Mouse (Mus musculus) cerebellum, adult (tissue): ENCODE data around the gene Dync1h1.

Experiments
- ATAC-seq: cut with Nextera tagmentation; 2 replicates; pipeline ENCODE4 v1.9.2; 2017; ENCODE audit warnings: mild to moderate bottlenecking, moderate library complexity, mixed read lengths; ENCODE audit not compliant: insufficient number of reproducible peaks, low FRiP score, low TSS enrichment

Dync1h1 gene

GRCm38 (mm10) chr12:110601241-110602218 is at the start of gene Dync1h1:
Gene Dync1h1, plus strand, starts transcription at chr12:110601452.
- ATAC-seq: peak; percentile 84

DNA sequence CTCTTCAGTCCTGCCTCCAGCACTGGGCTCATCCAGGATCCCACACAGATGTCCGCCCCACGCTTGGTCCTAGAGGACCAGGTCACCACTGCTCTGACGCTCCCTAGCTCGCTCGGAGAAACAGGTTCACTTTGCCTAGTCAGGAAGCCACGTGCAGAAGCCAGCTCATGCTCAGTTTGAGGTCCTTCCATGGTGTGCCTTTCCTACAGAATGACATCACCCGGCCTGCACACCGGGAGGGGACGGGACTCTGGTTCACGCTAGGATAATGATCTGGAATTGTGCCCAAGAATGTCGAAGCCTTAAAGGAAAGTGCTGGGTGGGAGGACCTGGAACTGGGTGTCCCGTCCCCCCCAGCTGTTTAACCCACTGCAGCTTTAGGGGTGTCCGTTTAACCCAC is 49.1 kb upstream of the Dync1h1 start:
- ATAC-seq: no peak

DNA sequence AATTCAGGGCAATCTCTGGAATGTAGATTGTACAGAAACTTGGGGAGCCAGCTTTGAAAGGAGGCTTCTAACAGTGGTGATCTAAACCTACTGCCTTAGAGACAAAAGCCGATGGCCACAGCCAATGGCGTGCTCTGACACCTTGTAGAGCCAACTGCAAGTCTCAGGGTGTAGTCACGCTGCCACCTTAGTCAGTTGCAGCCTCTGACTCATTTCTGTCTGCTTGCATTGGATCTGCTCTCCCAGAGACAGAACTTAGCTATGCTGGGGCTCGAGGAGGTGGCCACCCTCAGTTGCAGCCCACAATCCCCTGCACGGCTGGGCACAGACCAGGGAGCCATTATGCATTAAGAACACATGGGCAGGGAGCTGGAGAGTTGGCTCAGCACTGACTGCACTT is 47.9 kb upstream of the Dync1h1 start:
- ATAC-seq: no peak

GRCm38 (mm10) chr12:110555536-110556240 is 45.6 kb upstream of the Dync1h1 start:
- no peak for ATAC-seq

DNA sequence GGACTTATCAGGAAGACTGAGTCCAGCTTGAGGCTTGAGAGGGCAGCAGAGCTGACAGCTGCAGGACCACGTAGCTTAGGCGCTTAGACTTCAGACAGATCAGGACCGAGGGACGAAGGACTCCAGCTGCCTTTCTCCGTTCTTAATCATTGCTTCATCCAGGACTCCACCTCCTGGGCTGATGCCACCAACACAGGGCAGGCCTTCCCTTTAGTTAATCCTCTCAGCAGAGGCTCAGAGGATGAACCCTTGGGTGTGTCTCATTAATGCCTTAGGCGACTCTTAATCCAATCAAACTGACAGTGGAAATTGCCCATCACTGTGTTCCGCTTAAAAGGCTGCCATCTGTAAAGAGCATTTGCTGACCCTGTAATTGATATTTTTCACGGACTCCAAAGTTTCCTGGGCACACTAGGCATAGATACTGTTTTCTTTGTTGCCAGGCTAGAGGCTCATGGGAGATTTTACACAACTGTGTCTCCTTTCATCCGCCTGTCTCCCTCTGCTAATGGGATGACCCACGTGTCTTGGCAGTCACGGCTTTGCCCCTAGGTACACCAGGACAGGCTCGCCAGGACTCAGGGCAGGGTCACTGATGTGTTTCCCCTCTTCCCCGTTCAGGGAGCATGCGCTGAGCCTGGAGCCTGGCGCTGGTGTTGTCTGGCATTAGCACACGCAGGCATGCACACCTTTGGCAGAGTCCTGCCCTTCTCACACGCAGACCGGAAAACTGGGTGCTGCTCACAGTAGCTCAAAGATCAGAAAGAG is 44.2 kb upstream of the Dync1h1 start:
- no peak for ATAC-seq

GRCm38 (mm10) chr12:110558175-110558574 is 43.1 kb upstream of the Dync1h1 start:
- ATAC-seq: no peak

GRCm38 (mm10) chr12:110563383-110563782 is 37.9 kb upstream of the Dync1h1 start:
- no peak for ATAC-seq

- no peak for ATAC-seq
These were observed 36.4 kb upstream of the Dync1h1 start for GRCm38 (mm10) chr12:110564848-110565247.

- ATAC-seq: no peak
These were observed 34.9 kb upstream of the Dync1h1 start for GRCm38 (mm10) chr12:110566366-110566765.

GRCm38 (mm10) chr12:110571050-110571449 is 30.2 kb upstream of the Dync1h1 start:
- no peak for ATAC-seq

GRCm38 (mm10) chr12:110572351-110572750 is 28.9 kb upstream of the Dync1h1 start:
- ATAC-seq: no peak

DNA sequence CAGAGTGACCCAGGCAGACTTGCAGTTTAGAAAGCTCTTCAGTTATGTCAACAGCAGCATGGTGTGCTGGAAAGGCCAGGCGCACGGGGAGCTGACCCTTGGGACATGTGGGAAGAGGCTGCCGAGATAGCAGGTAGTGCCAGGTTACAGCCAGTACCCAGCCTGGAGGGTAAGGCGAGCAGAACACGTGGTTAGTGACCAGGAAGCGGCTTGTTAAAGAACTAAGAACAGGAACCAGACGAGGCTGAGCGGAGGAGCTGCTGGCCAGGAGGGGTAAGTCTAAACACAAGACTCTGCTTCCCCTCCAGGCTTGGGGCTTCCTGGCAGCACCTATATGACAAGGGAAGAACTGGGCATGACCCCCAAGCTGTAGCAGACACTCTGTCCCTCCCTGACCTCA is 27.6 kb upstream of the Dync1h1 start:
- no peak for ATAC-seq

DNA sequence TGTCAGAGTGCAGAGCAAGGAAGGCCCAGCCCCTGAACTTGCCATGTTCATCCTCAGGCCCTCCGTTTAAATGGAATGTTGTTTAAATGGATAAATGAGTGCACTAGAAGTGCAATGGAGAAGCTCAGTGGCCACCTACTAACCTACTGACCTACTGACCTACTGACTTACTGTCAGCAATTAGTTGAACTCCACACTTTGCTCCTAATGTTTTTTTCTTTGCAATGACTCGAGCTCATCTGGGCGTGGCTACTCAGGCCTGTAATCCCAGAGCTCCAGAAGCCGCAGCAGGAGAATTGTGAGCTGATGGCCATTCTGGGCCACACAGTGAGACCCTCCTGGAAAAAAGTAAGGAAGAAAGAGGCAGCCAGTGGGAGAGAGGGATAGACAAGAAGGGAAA is 25.3 kb upstream of the Dync1h1 start:
- ATAC-seq: no peak

DNA sequence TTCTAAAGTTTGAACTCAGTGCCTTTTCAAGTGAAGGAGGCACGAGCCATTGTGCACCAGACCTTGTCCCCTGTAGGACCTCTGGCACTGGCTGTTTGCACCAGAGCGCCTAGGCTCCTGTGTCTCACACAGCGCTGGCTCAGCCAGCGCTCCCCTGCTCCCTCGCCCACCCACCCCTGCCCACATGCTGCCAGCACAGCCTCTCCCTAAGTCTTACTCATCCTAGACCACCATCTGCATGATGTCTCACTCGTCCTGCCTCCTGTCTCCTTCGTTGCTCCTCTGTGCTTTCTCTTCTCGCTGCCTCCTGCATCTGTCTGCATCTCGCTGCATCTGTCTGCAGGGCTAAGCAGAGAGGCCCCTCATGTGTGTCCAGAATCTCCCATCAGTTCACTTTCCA is 22.9 kb upstream of the Dync1h1 start:
- no peak for ATAC-seq

DNA sequence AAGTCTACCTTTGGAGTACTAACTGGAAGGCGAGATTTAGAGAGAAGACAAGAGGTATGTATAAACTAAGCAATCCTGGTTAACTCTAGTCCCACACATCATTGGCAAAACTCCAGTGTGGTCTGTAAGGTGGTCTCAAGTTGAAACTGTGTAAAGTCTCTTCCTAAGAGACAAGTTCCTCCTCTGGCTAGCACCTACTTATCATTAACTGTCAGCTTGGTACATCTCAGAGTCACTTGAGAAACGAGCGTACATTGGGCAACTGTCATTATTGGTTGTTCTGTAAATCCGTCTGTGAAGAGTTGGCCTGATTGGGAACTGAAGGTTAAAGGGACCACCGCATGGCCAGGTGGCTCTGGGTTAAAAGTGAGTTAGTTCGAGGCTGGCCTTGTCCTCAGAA is 12.6 kb upstream of the Dync1h1 start:
- ATAC-seq: no peak

GRCm38 (mm10) chr12:110590804-110591259 is 10.4 kb upstream of the Dync1h1 start:
- ATAC-seq: peak; percentile 47

DNA sequence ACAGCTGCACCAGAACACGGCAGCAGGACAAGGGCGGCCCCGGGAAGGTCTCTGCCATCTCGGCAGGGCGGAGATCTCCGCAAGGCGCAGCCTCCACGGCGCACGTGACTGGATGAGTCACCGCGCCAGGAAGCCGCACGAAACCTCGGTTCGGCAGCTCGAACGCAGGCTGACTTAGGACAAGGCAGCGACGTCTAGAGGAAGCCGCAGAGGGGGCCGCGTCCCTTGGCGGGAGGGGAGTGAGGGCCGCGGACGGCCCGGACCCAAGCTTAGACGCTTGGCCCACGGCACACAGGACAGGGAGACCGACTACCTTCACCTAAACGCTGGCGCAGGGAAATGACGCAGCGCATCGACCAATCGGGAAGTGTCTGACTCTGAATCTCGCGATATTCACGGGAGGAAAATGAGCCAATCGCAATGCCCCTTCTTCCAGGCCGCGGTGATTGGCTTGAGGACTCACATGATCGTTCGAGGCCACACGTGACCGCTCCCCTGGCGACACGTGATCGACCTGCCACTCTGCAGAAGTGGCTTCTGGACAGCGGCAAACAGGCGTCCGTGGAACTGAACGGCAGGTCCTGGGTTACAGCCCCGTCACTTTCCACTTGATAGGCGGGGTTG is 9.9 kb upstream of the Dync1h1 start:
- peak; percentile 87 for ATAC-seq

DNA sequence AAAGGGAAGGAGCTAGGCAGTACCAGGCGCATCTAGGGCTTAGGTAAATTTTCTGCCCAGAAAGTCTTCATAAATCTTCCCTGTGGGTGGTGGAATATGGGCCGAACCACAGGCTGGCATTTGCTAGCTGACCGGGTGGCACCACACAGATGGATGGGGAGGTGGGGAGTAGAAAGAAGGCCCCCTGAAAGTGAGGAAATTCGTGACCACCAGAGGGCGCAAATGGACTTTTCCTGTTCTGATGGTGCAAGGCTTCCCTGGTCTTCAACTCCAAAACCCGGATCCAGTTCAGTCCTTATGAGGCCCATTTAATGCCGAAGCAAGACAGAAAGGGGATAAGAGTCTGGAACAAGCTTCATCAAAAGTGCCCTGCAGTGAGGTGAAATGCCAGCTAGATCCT is 2.7 kb upstream of the Dync1h1 start:
- ATAC-seq: no peak

DNA sequence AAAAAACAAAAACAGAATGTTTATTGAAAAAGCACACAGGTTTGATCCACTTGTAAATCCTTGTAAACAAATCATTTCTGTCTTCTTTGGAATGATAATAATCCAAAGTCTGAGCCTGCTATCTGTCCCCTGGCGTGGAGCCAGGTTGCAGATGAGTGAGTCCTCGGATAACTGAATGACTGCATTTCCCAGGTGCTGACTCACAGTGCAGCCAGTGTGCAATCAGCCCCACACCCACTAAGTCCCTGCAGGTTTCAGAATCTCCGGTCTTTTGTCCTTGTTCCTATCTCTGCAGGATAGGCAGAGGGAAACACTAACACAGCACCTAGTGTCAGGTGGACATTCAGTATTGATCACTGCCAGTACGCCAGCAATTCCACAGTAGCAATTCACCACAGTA is 1.5 kb upstream of the Dync1h1 start:
- ATAC-seq: no peak
